Mouse (Mus musculus): ENCODE measurements at regions not wholly inside any gene's neighbourhood (a gene's known extent, or its start where the extent isn't known, plus 50 kb on each side); places are given as distances from the start of the nearest gene placed in this dataset.

DNA sequence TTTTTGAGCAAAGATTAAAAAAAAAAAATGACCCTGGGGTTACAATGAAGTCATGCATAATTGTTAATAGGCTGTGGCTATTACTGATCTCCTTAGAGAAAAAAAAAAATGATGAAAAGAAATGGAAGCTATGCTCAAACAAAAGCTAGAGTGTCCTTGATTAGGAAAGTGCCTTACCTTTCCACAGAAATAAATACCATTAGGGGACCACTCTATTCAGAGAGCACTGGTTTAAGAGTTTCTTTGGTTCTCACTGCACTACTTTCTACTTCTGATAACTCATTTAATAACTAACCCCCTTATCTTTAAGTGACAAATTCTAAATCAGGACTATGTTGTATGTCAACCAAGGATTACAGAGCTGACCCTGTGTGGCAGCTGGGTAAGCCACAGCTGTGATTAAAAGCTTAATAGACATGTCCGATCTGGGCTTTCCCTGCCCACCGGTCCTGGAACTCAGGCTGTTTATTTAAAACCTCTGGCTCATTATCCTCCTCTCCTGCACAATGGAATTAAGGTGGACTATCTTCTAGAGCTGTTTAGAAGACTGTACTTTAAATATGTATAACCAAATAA is 225.9 kb upstream of the Lyplal1 start:
- Histone ChIP-seq H3K4me3 (ENCODE audit: low read depth, low read length) (no peak overlapping the region), H3K27me3 (ENCODE audit: insufficient read depth, low read length) (no peaks in the 10 kb centered on the region), H3K9me3 (ENCODE audit: low read depth, low read length) (no peaks in the 10 kb centered on the region), H3K9ac (no peak overlapping the region), H3K36me3 (ENCODE audit: insufficient read depth) (no peaks in the 10 kb centered on the region), H3K27ac (ENCODE audit: low read depth) (no peak overlapping the region), H3K4me2 (no peak overlapping the region), H3K4me1 (ENCODE audit: insufficient read depth) (peaks cover 6% of the 10 kb centered on the region; the same call in 1 of the 2 replicates)
- DNase-seq: peak; percentile 10
- TF ChIP-seq CTCF (IDR thresholded peaks at IDR 0.05; ENCODE audit: low read depth): no peak
- peak; percentile 11; the same call in 1 of the 2 replicates for ATAC-seq (ENCODE audit: insufficient read depth)
- WGBS: 13% methylated on average over 2 of the region's 2 CpGs

DNA sequence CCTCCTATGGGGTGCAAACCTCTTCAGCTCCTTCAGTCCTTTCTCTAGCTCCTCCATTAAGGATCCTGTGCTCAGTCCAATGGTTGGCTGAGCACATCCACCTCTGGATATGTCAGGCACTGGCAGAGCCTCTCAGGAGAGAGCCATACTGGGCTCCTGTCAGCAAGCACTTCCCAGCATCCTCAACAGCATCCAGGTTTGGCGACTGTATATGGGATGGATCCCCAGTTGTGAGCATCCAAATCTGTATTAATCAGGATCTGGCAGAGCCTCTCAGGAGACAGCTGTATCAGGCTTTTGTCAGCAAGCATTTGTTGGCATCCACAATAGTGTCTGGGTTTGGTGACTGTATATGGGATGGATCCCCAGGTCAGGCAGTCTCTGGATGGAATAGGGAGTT is 225.3 kb upstream of the Lyplal1 start:
- DNase-seq (no peak), ATAC-seq (ENCODE audit: insufficient read depth) (no peak)
- WGBS: 66% methylated on average over 1 of the region's 1 CpGs
- no peak overlapping the region for H3K9ac ChIP-seq
- no peaks in the 10 kb centered on the region for H3K9me3 ChIP-seq (ENCODE audit: low read depth, low read length)
- no peak overlapping the region for H3K4me2 ChIP-seq
- no peaks in the 10 kb centered on the region for H3K36me3 ChIP-seq (ENCODE audit: insufficient read depth)
- no peak overlapping the region for H3K4me3 ChIP-seq (ENCODE audit: low read depth, low read length)
- peaks cover under 1% of the 10 kb centered on the region; the same call in 1 of the 2 replicates for H3K4me1 ChIP-seq (ENCODE audit: insufficient read depth)
- H3K27me3 ChIP-seq (ENCODE audit: insufficient read depth, low read length): no peaks in the 10 kb centered on the region
- no peak for TF ChIP-seq CTCF (IDR thresholded peaks at IDR 0.05; ENCODE audit: low read depth)
- no peak overlapping the region for H3K27ac ChIP-seq (ENCODE audit: low read depth)

DNA sequence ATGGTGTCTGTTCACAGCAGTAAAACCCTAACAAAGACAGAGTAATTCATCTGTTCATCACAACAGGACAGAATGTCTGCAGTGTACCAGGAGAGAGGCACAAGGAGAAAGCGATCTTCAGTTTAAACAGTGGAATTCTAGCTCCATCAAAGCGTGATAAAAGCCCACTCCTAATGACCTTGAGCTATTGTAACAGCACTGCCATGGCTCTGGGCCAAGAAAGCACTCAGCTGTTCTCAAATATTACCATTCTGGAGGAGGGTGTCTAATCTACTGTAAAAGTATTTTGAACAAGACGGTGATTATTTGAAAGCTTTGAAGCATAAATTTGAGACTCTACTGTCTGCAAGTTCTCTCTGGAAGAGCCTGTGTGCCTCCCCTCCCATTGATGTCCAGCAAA is 224.8 kb upstream of the Lyplal1 start:
- no peaks in the 10 kb centered on the region for H3K4me1 ChIP-seq (ENCODE audit: insufficient read depth)
- DNase-seq (peak; percentile 74), ATAC-seq (ENCODE audit: insufficient read depth) (no peak)
- H3K4me2 ChIP-seq: no peak overlapping the region
- H3K36me3 ChIP-seq (ENCODE audit: insufficient read depth): no peaks in the 10 kb centered on the region
- no peak overlapping the region for H3K4me3 ChIP-seq (ENCODE audit: low read depth, low read length)
- no peaks in the 10 kb centered on the region for H3K9me3 ChIP-seq (ENCODE audit: low read depth, low read length)
- no peaks in the 10 kb centered on the region for H3K27me3 ChIP-seq (ENCODE audit: insufficient read depth, low read length)
- 37% methylated on average over 3 of the region's 3 CpGs for WGBS
- H3K9ac ChIP-seq: no peak overlapping the region
- no peak overlapping the region for H3K27ac ChIP-seq (ENCODE audit: low read depth)
- TF ChIP-seq CTCF (IDR thresholded peaks at IDR 0.05; ENCODE audit: low read depth): no peak

DNA sequence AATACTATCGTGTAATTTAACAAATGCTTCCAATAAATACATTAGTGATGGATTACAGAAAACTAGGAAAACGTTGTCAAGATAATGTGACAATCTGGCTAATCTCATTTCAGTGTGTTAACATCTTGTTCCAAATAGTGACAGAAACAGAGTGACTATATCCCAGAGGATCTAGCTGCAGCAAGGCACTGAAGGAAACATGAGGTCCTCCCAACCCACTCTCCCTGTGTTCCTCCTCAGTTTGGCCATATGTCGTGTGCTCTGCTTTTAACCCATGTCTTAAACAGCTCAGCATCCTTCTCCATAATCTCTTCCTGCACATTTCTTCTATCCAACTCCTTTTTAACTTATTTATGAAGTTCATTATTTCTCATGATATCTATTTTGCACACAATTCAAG is 223.6 kb upstream of the Lyplal1 start:
- 62% methylated on average over 3 of the region's 3 CpGs for WGBS

DNA sequence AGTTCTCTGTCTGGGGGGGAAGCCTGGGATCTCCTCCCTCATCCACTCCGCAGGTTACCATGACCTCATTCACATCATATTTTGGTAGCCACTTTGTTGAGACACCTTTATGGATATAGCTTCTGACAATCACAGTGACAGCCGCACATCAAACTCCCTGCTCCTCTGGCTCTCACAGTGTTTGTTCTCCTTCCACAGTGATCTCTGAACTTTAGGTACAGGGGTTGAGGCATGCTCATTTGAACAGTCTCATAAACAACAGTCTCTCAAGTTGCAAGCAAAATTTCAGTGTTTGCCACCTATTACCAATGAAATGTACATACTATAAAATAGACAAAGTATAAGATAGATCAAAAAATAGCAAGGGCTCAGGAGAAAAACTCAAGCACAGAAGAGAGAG is 200.2 kb upstream of the Lyplal1 start:
- Histone ChIP-seq H3K27ac (ENCODE audit: low read depth) (no peak overlapping the region), H3K36me3 (ENCODE audit: insufficient read depth) (no peaks in the 10 kb centered on the region), H3K9ac (no peak overlapping the region), H3K4me1 (ENCODE audit: insufficient read depth) (no peaks in the 10 kb centered on the region), H3K27me3 (ENCODE audit: insufficient read depth, low read length) (no peaks in the 10 kb centered on the region), H3K9me3 (ENCODE audit: low read depth, low read length) (no peaks in the 10 kb centered on the region), H3K4me2 (no peak overlapping the region), H3K4me3 (ENCODE audit: low read depth, low read length) (no peak overlapping the region)
- no peak for DNase-seq
- ATAC-seq (ENCODE audit: insufficient read depth): no peak
- no peak for TF ChIP-seq CTCF (IDR thresholded peaks at IDR 0.05; ENCODE audit: low read depth)
- 73% methylated on average over 2 of the region's 2 CpGs for WGBS

More for the DNA sequence above, 223.6 kb upstream of the Lyplal1 start:
- no peak overlapping the region for H3K27ac ChIP-seq (ENCODE audit: low read depth)
- H3K4me2 ChIP-seq: no peak overlapping the region
- DNase-seq: no peak
- no peak overlapping the region for H3K9ac ChIP-seq
- H3K36me3 ChIP-seq (ENCODE audit: insufficient read depth): no peaks in the 10 kb centered on the region
- no peaks in the 10 kb centered on the region for H3K27me3 ChIP-seq (ENCODE audit: insufficient read depth, low read length)
- TF ChIP-seq CTCF (IDR thresholded peaks at IDR 0.05; ENCODE audit: low read depth): no peak
- H3K9me3 ChIP-seq (ENCODE audit: low read depth, low read length): no peaks in the 10 kb centered on the region
- ATAC-seq (ENCODE audit: insufficient read depth): no peak
- H3K4me1 ChIP-seq (ENCODE audit: insufficient read depth): no peaks in the 10 kb centered on the region
- no peak overlapping the region for H3K4me3 ChIP-seq (ENCODE audit: low read depth, low read length)

DNA sequence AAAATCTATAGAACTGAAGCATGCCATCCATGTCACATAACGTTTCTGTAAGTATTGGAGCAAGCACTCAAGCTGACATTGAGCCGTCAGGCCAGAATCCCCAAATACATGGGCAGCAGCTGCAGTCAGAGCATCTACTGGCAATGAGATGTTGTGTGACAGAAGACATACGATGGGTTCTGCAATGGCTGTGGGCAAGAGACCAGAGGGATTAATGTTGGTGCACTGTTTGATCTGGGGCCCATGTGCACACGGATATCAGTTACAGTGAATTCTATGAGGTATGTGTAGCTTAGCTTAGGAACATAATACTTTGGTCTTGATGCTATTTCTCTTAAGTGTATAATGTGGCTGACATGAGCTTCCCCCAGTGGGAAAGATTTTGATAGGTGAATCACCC is 197.1 kb upstream of the Lyplal1 start:
- no peaks in the 10 kb centered on the region for H3K9me3 ChIP-seq (ENCODE audit: low read depth, low read length)
- ATAC-seq (ENCODE audit: insufficient read depth): no peak
- DNase-seq: no peak
- no peak for TF ChIP-seq CTCF (IDR thresholded peaks at IDR 0.05; ENCODE audit: low read depth)
- WGBS: 62% methylated on average over 4 of the region's 4 CpGs
- H3K4me1 ChIP-seq (ENCODE audit: insufficient read depth): no peaks in the 10 kb centered on the region
- no peak overlapping the region for H3K4me3 ChIP-seq (ENCODE audit: low read depth, low read length)
- no peak overlapping the region for H3K27ac ChIP-seq (ENCODE audit: low read depth)
- H3K4me2 ChIP-seq: no peak overlapping the region
- H3K36me3 ChIP-seq (ENCODE audit: insufficient read depth): no peaks in the 10 kb centered on the region
- no peaks in the 10 kb centered on the region for H3K27me3 ChIP-seq (ENCODE audit: insufficient read depth, low read length)
- H3K9ac ChIP-seq: no peak overlapping the region

DNA sequence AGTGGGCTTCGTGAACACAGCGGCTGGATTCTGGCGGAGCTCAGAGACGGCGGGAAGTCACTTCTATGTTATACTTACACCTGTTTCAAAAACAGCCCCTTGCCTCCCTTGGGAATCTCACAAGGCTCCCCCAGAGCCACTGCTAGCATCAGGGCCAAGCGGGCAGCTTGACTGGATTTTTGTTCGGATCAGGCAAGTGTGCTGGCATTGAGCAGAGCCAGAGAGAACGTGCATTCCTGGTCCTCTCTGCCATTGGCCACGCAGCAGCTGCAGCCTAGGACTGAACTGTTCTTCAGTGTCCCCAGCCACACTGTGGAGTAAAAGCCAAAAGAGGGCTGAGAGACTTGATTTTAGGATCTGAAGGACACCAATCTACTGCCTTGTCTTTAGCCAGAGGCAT is 195.6 kb upstream of the Lyplal1 start:
- no peaks in the 10 kb centered on the region for H3K4me1 ChIP-seq (ENCODE audit: insufficient read depth)
- 86% methylated on average over 9 of the region's 9 CpGs for WGBS

DNA sequence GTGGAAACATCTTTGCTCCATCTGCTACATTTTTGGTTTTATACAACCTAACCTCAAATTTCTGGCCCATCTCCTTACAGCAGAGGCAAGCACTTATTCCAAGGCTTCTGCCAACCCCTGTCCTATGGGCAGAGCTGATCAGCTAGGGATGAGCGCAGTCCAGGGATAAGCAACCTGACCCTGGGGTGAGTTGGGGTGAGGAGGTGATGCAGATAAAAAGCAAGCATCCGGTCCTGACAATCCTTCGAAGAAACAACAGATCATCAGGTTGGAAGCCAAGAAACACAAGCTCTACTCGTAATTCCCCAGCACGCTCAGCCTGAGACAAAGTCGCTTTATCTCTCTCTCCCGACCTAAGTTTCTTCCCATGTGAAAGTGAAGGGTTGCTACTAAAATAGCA is 194.9 kb upstream of the Lyplal1 start:
- WGBS: 61% methylated on average over 7 of the region's 7 CpGs
- Histone ChIP-seq H3K9me3 (ENCODE audit: low read depth, low read length) (no peaks in the 10 kb centered on the region), H3K4me2 (no peak overlapping the region), H3K27ac (ENCODE audit: low read depth) (no peak overlapping the region), H3K27me3 (ENCODE audit: insufficient read depth, low read length) (no peaks in the 10 kb centered on the region), H3K36me3 (ENCODE audit: insufficient read depth) (no peaks in the 10 kb centered on the region), H3K9ac (no peak overlapping the region), H3K4me1 (ENCODE audit: insufficient read depth) (no peaks in the 10 kb centered on the region), H3K4me3 (ENCODE audit: low read depth, low read length) (no peak overlapping the region)
- ATAC-seq (ENCODE audit: insufficient read depth) (no peak), DNase-seq (no peak)
- TF ChIP-seq CTCF (IDR thresholded peaks at IDR 0.05; ENCODE audit: low read depth): no peak

More for the DNA sequence above, 195.6 kb upstream of the Lyplal1 start:
- DNase-seq (no peak), ATAC-seq (ENCODE audit: insufficient read depth) (no peak)
- Histone ChIP-seq H3K9me3 (ENCODE audit: low read depth, low read length) (no peaks in the 10 kb centered on the region), H3K4me3 (ENCODE audit: low read depth, low read length) (no peak overlapping the region), H3K27me3 (ENCODE audit: insufficient read depth, low read length) (no peaks in the 10 kb centered on the region), H3K36me3 (ENCODE audit: insufficient read depth) (no peaks in the 10 kb centered on the region), H3K4me2 (no peak overlapping the region), H3K27ac (ENCODE audit: low read depth) (no peak overlapping the region), H3K9ac (no peak overlapping the region)
- TF ChIP-seq CTCF (IDR thresholded peaks at IDR 0.05; ENCODE audit: low read depth): no peak

Measured in lung, embryonic 14.5 days (tissue).